Mouse (Mus musculus) G1E (cell line): ENCODE data around the gene Esrrb.

Experiments used
- CTCF ChIP-seq: IDR thresholded peaks from 2 replicates; pipeline ENCODE4 v1.5.1; 2012; ENCODE audit warnings: low read depth, low read length, inconsistent platforms, mixed read lengths
- GATA1 ChIP-seq: IDR thresholded peaks from 2 replicates; pipeline ENCODE4 v1.6.1; 2012; ENCODE audit warnings: borderline replicate concordance, low read length, inconsistent platforms, mixed read lengths
- GATA2 ChIP-seq: IDR thresholded peaks from 2 replicates; pipeline ENCODE4 v1.6.1; 2012; ENCODE audit warnings: low read depth, low read length, inconsistent platforms, borderline replicate concordance
- TAL1 ChIP-seq: conservative IDR thresholded peaks from 2 replicates; pipeline ENCODE4 v1.6.1; 2012; ENCODE audit warnings: low read depth, low read length, inconsistent platforms, mixed read lengths

- TF ChIP-seq CTCF (no peak), GATA1 (no peak), TAL1 (no peak), GATA2 (no peak)
These were observed 26.9 kb downstream of the Esrrb start for GRCm38 (mm10) chr12:86387671-86388270.
